Mouse (Mus musculus) E14TG2a.4 (cell line): Measurements from ENCODE around the gene Slc9a3.

Experiments
- H3K27me3 ChIP-seq: 2 replicates; pipeline ENCODE4 v1.6.1; 2014; ENCODE audit warnings: low read length, control low read depth; ENCODE audit not compliant: insufficient read depth
- H3K36me3 ChIP-seq: 2 replicates; pipeline ENCODE4 v1.6.1; 2014; ENCODE audit warnings: low read length, control low read depth; ENCODE audit not compliant: insufficient read depth
- H3K4me1 ChIP-seq: replicated peaks from 2 replicates; pipeline ENCODE4 v1.6.1; 2014; ENCODE audit warnings: low read depth, low read length, control low read depth
- H3K4me3 ChIP-seq: replicated peaks from 2 replicates; pipeline ENCODE4 v1.5.1; 2014; ENCODE audit warnings: mild to moderate bottlenecking, low read length
- H3K9me3 ChIP-seq: 2 replicates; pipeline ENCODE4 v1.6.1; 2014; ENCODE audit warnings: low read length, control low read depth
- CTCF ChIP-seq: conservative IDR thresholded peaks from 2 replicates; pipeline ENCODE4 v1.5.1; 2014; ENCODE audit warnings: low read length
- NANOG ChIP-seq: IDR thresholded peaks from 2 replicates; pipeline ENCODE4 v1.6.1; 2014; ENCODE audit warnings: borderline replicate concordance, low read length, mixed read lengths
- POU5F1 ChIP-seq: IDR thresholded peaks from 2 replicates; pipeline ENCODE4 v1.6.1; 2014; ENCODE audit warnings: low read length, borderline replicate concordance

Slc9a3 gene

DNA sequence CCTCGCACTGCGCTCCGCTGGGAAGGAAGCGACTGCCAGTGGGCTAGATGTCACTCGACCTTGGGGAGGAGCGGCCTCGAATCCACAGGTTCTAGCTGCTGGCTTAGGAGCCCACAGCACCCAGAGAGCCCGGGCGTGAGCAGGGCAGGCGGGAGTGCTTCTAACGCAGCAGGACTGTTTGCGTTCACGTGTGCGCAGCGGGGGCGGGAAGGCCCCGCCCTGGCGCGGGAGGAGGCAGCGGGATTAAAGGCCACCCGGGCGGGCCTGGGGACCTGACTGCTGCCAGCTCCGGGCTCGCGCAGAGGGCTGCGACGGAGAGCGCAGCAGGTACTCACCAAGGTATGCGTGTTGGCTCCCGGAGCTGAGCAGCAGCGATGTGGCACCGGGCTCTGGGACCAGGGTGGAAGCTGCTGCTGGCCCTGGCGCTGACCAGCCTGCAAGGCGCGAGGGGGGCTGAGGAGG, at the start of gene Slc9a3:
TSS of gene Slc9a3 (plus strand) at position 317 of the 462 bp plus-strand sequence.
- peaks cover 9% of the 10 kb centered on the region for H3K4me1 ChIP-seq
- no peaks in the 10 kb centered on the region for H3K9me3 ChIP-seq
- no peaks in the 10 kb centered on the region for H3K36me3 ChIP-seq
- peaks cover 74% of the 10 kb centered on the region for H3K27me3 ChIP-seq
- H3K4me3 ChIP-seq: peak within 1 kb of the TSS; percentile 73
- TF ChIP-seq POU5F1: no peak
- no peak for TF ChIP-seq CTCF
- no peak for TF ChIP-seq NANOG

DNA sequence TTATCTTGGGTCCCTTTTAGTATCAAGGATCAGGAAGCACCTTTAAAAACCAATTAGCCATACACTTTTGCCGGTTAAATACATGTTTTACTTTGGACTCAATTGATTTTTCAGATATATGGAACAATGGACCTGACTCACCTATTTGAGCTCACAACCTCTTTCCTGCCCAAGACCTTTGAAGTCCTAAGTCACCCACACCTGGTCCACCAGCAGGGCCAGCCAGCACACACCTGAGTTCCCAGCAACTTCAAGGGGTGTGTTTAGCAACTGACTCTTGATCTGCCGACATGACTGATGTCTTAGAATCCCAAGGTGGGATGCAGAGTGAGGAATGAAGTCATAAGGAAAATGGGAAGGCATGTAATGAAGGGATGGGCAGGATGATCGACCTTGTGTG, 49.5 kb upstream of the Slc9a3 start:
- Histone ChIP-seq H3K9me3 (no peaks in the 10 kb centered on the region), H3K36me3 (no peaks in the 10 kb centered on the region), H3K27me3 (peaks cover 12% of the 10 kb centered on the region; the same call in 1 of the 2 replicates), H3K4me3 (no peak overlapping the region), H3K4me1 (no peaks in the 10 kb centered on the region)
- no peak for TF ChIP-seq NANOG

DNA sequence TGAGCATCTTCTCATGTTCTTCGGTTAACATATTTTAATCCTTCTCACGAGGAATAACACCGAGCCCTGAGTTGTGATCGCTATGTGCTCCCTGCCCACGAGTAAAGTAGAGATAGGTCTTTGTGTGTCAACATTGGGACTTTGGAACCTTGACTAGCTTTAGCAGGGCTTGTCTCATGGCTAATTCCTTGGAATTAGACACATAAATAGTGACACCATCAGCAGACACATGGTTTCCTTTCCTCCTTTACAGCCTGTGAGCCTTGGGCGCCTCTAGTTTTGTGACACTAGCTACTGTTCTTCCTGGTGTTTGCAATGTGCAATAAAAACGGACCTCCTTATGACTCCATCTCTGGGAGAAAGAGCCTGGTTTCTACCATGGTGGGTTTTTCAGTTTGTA, 47.9 kb upstream of the Slc9a3 start:
- H3K9me3 ChIP-seq: no peaks in the 10 kb centered on the region
- no peak overlapping the region for H3K4me3 ChIP-seq
- TF ChIP-seq NANOG: no peak
- TF ChIP-seq POU5F1: no peak
- TF ChIP-seq CTCF: no peak
- H3K36me3 ChIP-seq: no peaks in the 10 kb centered on the region
- H3K4me1 ChIP-seq: no peaks in the 10 kb centered on the region
- peaks cover 12% of the 10 kb centered on the region; the same call in 1 of the 2 replicates for H3K27me3 ChIP-seq

GRCm38 (mm10) chr13:74090265-74090664, 31.0 kb upstream of the Slc9a3 start:
- no peak overlapping the region for H3K4me3 ChIP-seq
- TF ChIP-seq CTCF (no peak), POU5F1 (no peak), NANOG (no peak)

GRCm38 (mm10) chr13:74095936-74096335, 25.3 kb upstream of the Slc9a3 start:
- Histone ChIP-seq H3K4me3 (no peak overlapping the region), H3K4me1 (no peaks in the 10 kb centered on the region), H3K36me3 (no peaks in the 10 kb centered on the region), H3K27me3 (no peaks in the 10 kb centered on the region), H3K9me3 (no peaks in the 10 kb centered on the region)
- TF ChIP-seq NANOG: no peak

More at GRCm38 (mm10) chr13:74090265-74090664, 31.0 kb upstream of the Slc9a3 start:
- no peaks in the 10 kb centered on the region for H3K36me3 ChIP-seq
- no peaks in the 10 kb centered on the region for H3K27me3 ChIP-seq
- H3K4me1 ChIP-seq: no peaks in the 10 kb centered on the region
- H3K9me3 ChIP-seq: no peaks in the 10 kb centered on the region

GRCm38 (mm10) chr13:74096715-74097363, 24.4 kb upstream of the Slc9a3 start:
- Histone ChIP-seq H3K4me1 (no peaks in the 10 kb centered on the region), H3K36me3 (no peaks in the 10 kb centered on the region)
- TF ChIP-seq POU5F1 (no peak), CTCF (peak; percentile 26; the same call in 1 of the 2 replicates)

DNA sequence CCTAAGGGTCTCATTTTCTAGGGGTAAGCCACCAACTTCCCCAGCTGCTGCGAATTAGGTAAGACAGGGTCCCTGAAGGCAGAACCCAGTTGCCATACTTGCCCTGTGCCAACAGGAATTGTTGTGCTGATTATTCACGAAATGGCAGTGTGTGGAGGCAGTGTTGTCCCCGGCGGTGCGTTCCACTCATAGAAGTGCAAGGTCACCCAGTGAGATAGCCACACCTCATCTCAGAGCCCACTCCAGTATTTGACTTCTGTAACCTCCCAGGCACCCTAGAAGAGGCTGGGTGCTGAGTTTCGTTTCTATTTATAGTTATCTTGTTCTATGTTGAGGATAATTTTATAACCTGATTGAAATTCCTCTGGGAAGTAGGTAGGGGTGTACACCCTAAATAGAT, 22.3 kb upstream of the Slc9a3 start:
- Histone ChIP-seq H3K4me1 (no peaks in the 10 kb centered on the region), H3K9me3 (no peaks in the 10 kb centered on the region), H3K27me3 (0 out of 2 replicates have a peak, but pooled peaks cover 2% of the 10 kb centered on the region), H3K4me3 (no peak overlapping the region), H3K36me3 (no peaks in the 10 kb centered on the region)
- TF ChIP-seq NANOG: no peak
- no peak for TF ChIP-seq CTCF

More at GRCm38 (mm10) chr13:74096715-74097363, 24.4 kb upstream of the Slc9a3 start:
- H3K9me3 ChIP-seq: no peaks in the 10 kb centered on the region
- no peak overlapping the region for H3K4me3 ChIP-seq
- 0 out of 2 replicates have a peak, but pooled peaks cover 1% of the 10 kb centered on the region for H3K27me3 ChIP-seq

DNA sequence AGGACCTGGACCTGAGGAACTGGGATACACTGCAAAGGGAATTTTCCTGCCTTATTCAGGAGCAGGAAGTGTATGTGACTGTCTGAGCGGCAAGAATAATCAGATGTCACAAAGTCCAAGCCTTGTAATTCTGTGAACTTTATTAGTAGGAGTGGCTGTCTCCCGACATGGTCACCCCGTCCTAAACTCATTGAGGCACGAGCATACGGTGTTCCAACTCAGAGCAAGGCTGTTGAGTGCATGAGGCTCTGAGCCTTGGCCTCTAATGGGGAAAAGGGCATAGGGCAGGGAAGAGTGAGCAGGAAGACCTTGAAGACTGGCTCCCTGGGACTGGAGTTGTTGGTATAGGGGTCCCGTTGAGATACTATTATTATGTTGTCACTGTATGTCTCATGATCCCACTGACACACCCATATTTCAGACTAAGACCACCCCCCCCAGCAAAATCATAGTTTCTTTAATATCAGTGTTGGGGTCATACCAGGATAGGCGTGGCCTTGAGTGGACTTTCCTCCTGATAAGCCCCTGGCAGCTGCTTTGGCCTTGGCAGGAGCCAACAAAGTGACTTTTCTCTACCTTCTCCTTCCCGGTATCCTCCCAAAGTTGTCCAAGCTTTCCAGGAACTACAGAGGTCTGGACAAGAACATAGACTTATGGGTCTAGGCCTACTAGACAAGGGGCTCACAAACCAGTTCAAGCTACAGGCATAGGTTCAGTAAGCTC, 19.0 kb upstream of the Slc9a3 start:
- H3K4me3 ChIP-seq: no peak overlapping the region
- TF ChIP-seq CTCF (no peak), POU5F1 (no peak), NANOG (no peak)
- H3K4me1 ChIP-seq: no peaks in the 10 kb centered on the region
- H3K9me3 ChIP-seq: no peaks in the 10 kb centered on the region
- 0 out of 2 replicates have a peak, but pooled peaks cover 2% of the 10 kb centered on the region for H3K27me3 ChIP-seq
- no peaks in the 10 kb centered on the region for H3K36me3 ChIP-seq
